Mouse (Mus musculus) liver, adult 2 months (tissue): Measurements from ENCODE around the gene Tmem255b.

Experiments
- CTCF ChIP-seq: fragments of 200-500 bp; IDR thresholded peaks from 2 replicates; pipeline ENCODE4 v1.5.1; 2011; ENCODE audit warnings: low read depth, low read length, control low read depth
- POLR2A ChIP-seq: fragments of 200-500 bp; IDR thresholded peaks from 2 replicates; pipeline ENCODE4 v1.6.1; 2011; ENCODE audit warnings: low read length, control low read depth; ENCODE audit not compliant: insufficient read depth; ENCODE audit errors: extremely low read depth

DNA sequence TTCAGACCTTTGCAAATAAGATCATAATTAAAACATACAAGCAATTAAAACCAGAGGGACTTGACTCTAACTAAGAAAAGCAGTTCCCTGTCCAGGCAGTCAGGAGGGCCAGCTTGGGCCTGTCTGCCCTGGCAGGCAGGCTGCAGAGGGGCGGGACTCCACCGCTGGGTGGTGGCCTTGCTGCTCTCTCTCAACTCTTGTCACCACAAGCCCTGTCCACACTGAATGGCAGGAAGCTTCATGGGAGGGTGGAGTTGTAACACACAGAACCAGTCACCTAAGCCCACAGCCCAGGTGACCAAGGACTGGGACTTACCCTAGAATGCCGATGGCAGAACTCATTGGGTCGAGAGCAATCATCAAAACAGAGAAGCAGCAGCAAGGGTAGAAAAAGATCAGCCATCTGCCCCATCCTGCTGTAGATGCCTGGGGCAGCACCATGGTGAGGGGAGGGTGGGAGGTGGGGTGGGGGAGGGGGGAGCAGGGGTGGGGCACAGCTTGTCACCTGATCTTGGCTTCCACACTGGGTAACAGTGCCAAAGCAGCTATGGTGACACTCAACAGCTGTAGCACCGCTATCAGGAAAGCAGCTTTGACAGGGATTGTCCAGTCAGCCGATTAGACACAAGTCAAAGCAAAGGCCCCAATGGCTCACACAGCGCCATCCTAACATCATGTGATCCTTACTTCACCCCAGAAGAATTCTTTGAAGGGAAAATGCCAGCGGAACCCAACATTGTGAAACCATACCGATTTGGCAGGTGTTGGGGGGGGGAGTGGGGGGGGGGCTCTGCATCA, 57.4 kb downstream of the Tmem255b start:
- TF ChIP-seq POLR2A (no peak), CTCF (peak; percentile 23; the same call in 1 of the 2 replicates)
